Mouse (Mus musculus): Measurements from ENCODE around the gene Lgals4.

Lgals4 gene

DNA sequence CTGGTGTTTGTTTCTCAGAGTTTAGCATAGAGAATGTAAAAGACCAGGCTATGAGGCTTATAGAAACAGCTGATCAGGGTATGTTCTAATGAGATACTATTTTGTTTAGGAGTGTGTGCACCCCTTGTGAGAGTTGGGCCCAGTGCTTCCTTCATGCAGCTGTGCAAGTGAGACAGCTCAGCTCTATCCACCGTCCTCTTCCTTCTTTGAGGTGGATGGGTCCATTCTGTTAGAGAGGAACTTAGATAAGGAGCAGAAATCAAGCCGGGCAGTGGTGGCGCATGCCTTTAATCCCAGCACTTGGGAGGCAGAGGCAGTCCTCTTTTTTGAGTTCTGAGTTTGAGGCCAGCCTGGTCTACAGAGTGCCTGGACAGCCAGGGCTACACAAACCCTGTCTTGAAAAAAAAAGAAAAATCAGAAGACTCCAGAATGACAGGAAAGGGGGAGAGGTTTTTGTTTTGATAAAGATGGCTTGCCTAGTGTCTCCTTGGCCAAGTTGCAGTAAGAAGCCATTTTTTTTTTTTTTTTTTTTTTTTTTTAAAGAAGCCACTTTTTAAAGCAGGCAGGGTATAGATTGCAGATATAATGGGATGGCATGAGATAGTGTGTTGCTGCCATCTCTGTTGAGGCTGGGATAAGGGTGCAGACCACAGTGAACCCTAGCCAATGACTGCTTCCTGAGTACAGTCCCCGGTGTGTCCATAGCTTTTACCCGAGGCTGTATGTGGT, 19.2 kb upstream of the Lgals4 start:
- ChIA-PET POLR2A (interaction anchor here in 3 of 4 experiments (0.5 to 19.5 kb wide), 12 partner anchors 6 to 81 kb away, joined by 3 to 391 read pairs (median 6); partner anchors contain the start of genes Ech1 (in 2 of the 3) and Lgals4 (in 1 of the 3)), CTCF (interaction anchor here in 1 of 4 experiments (0.7 kb wide), 1 partner anchor 533 kb away, joined by 21 read pairs; no protein-coding TSS in a partner anchor)

DNA sequence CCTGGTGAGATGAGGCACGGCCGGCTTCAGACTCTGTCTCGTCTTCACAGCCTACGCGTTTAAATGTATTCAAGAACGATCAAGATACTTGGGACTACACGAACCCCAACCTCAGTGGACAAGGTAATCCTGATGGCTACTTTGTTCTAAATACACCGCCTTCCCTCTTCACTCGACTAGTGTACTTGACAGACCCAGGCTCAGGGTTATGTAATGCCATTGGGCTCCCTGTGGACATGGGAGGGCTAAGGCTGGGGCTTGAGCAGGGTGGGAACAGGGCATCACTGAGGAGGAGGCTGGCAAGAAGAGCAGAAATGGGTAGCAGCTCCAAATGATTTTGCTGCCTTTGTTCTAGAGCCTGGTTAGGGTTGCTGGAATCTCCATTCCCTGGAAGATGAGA, 18.4 kb upstream of the Lgals4 start:
- POLR2A ChIA-PET, result interaction anchor here in 3 of 4 experiments (0.9 to 19.5 kb wide), 15 partner anchors 6 to 477 kb away, joined by 3 to 391 read pairs (median 4); partner anchors contain the start of genes Ech1 (in 2 of the 3), Lgals4 (in 1 of the 3) and Supt5 (in 1 of the 3)
- CTCF ChIA-PET, result interaction anchor here in 2 of 4 experiments (0.7 to 1.5 kb wide), 3 partner anchors 19 to 532 kb away, joined by 3 to 21 read pairs (median 3); no protein-coding TSS in a partner anchor

DNA sequence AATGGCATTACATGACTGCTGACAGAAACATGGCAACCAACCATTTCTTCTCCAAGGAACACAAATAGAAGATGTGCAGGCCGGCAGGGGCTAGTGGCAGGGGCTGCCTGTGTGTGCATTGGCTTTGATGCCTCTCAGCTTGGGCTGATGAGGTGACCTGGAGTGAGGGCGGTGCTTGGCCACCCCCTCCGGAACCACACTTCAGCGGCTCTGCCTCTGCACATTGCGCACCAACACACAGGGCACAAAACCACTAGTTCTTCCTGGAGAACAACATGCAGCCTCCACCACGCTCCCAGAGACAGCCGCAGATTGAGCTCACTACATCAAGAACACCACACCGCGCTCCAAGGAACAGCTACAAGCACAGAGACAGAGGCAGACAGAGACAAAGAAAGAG, 17.5 kb upstream of the Lgals4 start:
- CTCF ChIA-PET, result interaction anchor here in 2 of 4 experiments (0.5 to 1.5 kb wide), 3 partner anchors 11 to 443 kb away, joined by 3 read pairs; no protein-coding TSS in a partner anchor
- POLR2A ChIA-PET, result interaction anchor here (0.5 to 19.5 kb wide), 20 partner anchors 9 to 478 kb away, joined by 3 to 391 read pairs (median 4); partner anchors contain the start of genes Ech1 (in 3 of the 4), Lgals4 (in 1 of the 4), Mrps12 (in 1 of the 4) and Sars2 (in 1 of the 4)

DNA sequence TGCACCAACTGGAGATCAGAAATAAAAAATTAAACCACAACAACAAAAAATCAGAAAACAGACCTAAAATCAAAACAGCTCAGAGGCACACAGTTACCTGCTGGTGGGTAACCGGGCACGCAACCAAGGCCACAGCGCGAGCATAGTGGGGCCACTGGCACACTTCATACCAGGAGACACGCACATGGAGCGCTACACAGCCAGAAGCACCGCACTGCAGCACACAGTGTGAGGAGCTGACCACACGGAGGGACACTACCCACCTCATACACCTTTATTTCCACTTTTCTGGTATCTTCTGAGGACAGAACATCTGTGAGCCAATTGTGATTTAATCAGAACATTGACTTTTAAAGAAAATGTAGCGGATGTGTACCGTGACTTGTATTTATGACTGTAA, 16.7 kb upstream of the Lgals4 start:
- CTCF ChIA-PET, result interaction anchor here (0.5 to 1.5 kb wide), 5 partner anchors 21 to 471 kb away, joined by 3 to 6 read pairs (median 4); partner anchors contain the start of genes Eif3k (in 1 of the 4) and Map4k1 (in 1 of the 4)
- POLR2A ChIA-PET, result interaction anchor here (0.5 to 19.5 kb wide), 21 partner anchors 6 to 421 kb away, joined by 3 to 391 read pairs (median 4); partner anchors contain the start of genes Ech1 (in 2 of the 4), Hnrnpl (in 2 of the 4), Mrps12 (in 2 of the 4) and Sars2 (in 2 of the 4)

DNA sequence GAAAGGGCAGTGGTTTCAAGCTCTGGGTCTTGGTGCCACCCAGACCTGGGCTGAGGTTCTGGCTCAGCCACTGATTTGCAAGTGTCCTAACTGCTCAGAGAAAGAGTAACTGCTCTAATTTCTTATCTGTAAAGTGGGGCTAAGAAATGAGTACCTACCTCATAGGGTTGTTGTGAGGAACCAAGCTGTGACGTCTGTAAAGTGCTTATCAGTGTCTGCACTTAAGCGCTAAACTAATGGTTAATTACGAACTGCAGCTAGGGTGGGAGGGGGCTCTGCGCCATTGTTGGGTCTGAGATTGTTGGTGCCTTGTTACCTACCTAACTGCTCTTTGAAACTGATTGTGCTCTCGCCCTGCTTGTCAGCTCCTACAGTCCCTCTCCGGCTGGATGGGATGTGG, 16.1 kb upstream of the Lgals4 start:
- POLR2A ChIA-PET, result interaction anchor here (0.6 to 19.5 kb wide), 25 partner anchors 7 to 420 kb away, joined by 3 to 391 read pairs (median 4); partner anchors contain the start of genes Hnrnpl (in 3 of the 4), Ech1 (in 2 of the 4), Sirt2 (in 2 of the 4) and Lgals4 (in 1 of the 4)

DNA sequence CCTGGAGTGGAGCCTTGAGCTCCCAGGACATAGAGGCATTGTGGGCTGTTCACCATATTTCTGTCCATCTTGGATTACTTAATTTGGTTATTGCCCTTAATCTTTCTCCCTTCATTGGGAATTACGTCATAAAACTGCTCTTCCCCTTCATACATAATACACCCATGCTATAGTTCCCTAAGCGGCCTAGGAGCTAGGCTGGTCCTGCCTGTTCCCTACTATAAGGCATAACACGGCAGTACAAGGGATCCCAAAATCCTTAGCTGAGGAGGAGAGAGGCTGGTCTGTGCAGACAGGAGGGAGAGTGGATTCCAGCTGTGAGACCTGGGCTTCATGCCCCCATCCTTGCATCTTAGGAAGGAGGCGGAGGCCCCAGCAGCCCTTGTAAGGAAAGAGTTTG, 15.7 kb upstream of the Lgals4 start:
- POLR2A ChIA-PET, result interaction anchor here (0.7 to 19.5 kb wide), 25 partner anchors 8 to 77 kb away, joined by 3 to 391 read pairs (median 4); partner anchors contain the start of genes Hnrnpl (in 3 of the 4), Ech1 (in 2 of the 4), Mrps12 (in 2 of the 4) and Sars2 (in 2 of the 4)
- CTCF ChIA-PET, result interaction anchor here in 2 of 4 experiments (1.0 to 1.7 kb wide), 3 partner anchors 21 to 49 kb away, joined by 4 to 5 read pairs (median 4); no protein-coding TSS in a partner anchor

More for the DNA sequence above, 16.1 kb upstream of the Lgals4 start:
- CTCF ChIA-PET, result interaction anchor here in 3 of 4 experiments (0.5 to 1.7 kb wide), 4 partner anchors 20 to 164 kb away, joined by 4 to 6 read pairs (median 4); partner anchors contain the start of genes Eif3k (in 1 of the 3) and Map4k1 (in 1 of the 3)

DNA sequence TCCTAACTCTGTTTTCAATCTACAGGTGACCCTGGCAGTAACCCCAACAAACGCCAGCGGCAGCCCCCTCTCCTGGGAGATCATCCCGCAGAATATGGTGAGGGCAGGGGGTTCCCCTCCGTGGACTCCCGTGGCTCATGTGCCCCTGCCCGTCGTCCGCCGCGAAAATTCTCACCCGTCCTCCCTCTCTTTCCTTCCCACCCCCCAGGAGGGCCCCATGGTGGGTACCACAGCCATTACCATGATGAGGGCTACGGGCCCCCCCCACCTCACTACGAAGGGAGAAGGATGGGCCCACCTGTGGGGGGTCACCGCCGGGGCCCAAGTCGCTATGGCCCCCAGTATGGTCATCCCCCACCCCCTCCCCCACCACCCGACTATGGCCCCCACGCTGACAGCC, 15.2 kb upstream of the Lgals4 start:
- POLR2A ChIA-PET, result interaction anchor here (0.7 to 19.5 kb wide), 25 partner anchors 8 to 77 kb away, joined by 3 to 391 read pairs (median 4); partner anchors contain the start of genes Hnrnpl (in 3 of the 4), Mrps12 (in 2 of the 4), Sars2 (in 2 of the 4) and Capn12 (in 1 of the 4)

DNA sequence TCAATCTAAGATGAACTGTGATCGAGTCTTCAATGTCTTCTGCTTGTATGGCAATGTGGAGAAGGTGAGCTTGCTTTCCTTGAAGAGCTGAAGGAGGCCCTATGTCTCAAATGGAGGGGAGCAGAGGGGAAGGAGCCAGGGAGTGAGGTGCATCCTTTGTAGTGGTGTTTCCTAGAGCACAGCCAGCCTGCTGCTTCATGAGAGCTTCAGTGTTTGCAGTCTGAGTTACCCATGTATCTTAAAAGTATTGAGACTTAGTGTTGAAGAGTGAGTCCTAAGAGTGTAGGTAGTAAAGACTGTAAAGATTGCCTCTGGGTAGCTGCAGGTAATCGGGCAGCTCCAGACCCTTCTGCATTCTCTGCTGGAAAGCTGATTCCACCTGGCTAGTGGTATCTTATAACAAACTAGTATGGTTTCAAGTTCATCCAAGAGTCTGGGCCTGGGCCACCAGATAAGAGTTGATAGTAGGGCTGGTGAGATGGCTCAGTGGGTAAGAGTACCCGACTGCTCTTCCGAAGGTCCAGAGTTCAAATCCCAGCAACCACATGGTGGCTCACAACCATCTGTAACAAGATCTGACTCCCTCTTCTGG, 14.7 kb upstream of the Lgals4 start:
- ChIA-PET CTCF (interaction anchor here in 2 of 4 experiments (0.5 to 1.7 kb wide), 2 partner anchors 22 to 98 kb away, joined by 3 to 5 read pairs; no protein-coding TSS in a partner anchor), POLR2A (interaction anchor here (0.5 to 19.5 kb wide), 19 partner anchors 9 to 77 kb away, joined by 3 to 391 read pairs (median 7); partner anchors contain the start of genes Hnrnpl (in 3 of the 4), Capn12 (in 1 of the 4), Ech1 (in 1 of the 4) and Lgals4 (in 1 of the 4))

More for the DNA sequence above, 15.2 kb upstream of the Lgals4 start:
- CTCF ChIA-PET, result interaction anchor here in 2 of 4 experiments (0.5 to 1.7 kb wide), 4 partner anchors 21 to 99 kb away, joined by 3 to 5 read pairs (median 4); no protein-coding TSS in a partner anchor

DNA sequence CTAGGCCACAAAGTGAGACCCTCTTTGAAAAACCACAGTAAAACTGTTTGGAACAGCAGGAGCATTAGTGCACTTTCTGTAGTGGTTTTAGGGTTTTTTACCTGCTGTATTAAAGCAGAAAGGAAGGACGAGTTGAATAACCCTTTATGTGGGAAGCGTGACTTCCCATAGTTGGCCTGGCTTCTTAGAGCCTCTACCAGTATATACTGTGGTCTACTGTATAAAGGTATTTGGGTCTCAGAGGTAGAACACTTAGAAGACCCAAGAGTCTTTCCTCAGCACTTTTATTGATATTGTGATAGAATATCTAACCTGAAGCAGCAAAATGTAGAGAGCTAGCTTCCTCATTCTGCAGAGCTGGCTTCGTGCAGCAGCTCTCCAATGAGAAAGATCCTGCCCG, 14.1 kb upstream of the Lgals4 start:
- ChIA-PET POLR2A (interaction anchor here in 3 of 4 experiments (0.5 to 19.5 kb wide), 21 partner anchors 9 to 61 kb away, joined by 3 to 391 read pairs (median 6); partner anchors contain the start of genes Hnrnpl (in 3 of the 3), Capn12 (in 1 of the 3), Ech1 (in 1 of the 3) and Lgals4 (in 1 of the 3)), CTCF (no interaction called here)

DNA sequence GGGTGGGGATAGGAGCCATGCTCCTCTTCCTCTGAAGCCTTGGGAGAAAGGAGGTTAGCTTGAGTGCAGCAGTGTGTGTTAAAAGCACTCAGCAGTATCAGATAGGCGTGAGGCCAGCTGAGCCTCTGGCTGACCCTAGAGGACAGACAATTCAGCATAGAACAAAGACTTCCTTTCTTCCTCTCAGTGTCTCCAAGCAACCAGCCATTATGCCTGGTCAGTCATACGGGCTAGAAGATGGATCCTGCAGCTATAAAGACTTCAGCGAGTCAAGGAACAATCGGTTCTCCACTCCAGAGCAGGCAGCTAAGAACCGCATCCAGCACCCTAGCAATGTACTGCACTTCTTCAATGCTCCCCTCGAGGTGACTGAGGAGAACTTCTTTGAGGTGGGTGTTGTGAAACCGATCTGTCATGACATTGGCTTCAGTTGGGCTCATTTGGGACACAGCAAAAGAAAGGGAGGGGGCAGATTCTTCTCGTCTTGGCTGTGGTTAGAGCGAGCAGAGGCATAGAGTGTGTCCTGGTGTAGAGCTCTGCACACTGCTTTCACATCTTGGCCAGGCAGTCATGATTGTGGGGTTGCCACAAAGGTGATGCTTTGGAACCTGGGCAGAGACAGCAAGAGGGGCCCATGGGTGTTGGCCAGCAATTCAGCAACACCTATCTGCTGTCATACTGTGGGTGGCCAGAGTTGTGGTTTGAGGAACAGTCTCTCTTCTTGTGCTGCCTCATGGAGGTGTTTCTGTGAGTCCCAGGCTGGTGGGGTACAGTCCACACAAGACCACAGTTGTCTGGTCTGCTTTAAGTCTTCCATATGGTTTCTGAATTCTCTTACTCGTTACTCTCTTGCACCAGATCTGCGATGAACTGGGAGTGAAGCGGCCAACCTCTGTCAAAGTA, 13.0 kb upstream of the Lgals4 start:
- POLR2A ChIA-PET, result interaction anchor here (0.8 to 19.5 kb wide), 29 partner anchors 8 to 70 kb away, joined by 3 to 391 read pairs (median 4); partner anchors contain the start of genes Hnrnpl (in 3 of the 4), Capn12 (in 1 of the 4), Ech1 (in 1 of the 4) and Lgals4 (in 1 of the 4)
- CTCF ChIA-PET, result interaction anchor here in 2 of 4 experiments (0.6 to 1.6 kb wide), 3 partner anchors 10 to 23 kb away, joined by 3 to 7 read pairs (median 3); no protein-coding TSS in a partner anchor

DNA sequence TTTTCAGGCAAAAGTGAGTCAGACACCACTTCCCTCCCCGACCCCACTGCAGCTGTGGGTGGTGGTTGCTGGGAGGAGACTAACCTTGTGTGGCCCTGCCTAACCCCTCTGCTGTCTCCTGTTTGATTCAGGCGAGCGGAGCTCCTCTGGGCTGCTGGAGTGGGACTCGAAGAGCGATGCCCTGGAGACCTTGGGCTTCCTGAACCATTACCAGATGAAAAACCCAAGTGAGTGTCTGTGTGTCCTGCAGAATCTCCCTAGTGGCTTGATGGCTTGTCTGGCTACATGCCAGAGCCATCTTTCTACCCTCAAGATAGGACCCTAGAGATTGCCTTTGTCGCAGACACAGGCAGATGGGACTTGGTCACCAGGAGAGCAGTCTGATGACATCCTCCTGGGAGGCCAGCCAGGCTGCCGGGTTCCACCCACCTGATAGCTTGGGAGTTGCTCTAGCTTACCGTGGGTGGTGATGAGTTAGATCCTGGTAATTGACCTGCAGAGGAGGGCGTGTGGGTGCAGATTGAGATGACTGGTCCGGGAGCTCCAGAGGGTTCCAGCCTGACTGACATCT, 12.3 kb upstream of the Lgals4 start:
- ChIA-PET CTCF (interaction anchor here in 2 of 4 experiments (0.6 to 1.6 kb wide), 3 partner anchors 11 to 23 kb away, joined by 3 to 7 read pairs (median 3); no protein-coding TSS in a partner anchor), POLR2A (interaction anchor here (0.8 to 19.5 kb wide), 23 partner anchors 9 to 69 kb away, joined by 3 to 391 read pairs (median 4); partner anchors contain the start of genes Hnrnpl (in 3 of the 4), Ech1 (in 1 of the 4), Lgals4 (in 1 of the 4) and Sirt2 (in 1 of the 4))

DNA sequence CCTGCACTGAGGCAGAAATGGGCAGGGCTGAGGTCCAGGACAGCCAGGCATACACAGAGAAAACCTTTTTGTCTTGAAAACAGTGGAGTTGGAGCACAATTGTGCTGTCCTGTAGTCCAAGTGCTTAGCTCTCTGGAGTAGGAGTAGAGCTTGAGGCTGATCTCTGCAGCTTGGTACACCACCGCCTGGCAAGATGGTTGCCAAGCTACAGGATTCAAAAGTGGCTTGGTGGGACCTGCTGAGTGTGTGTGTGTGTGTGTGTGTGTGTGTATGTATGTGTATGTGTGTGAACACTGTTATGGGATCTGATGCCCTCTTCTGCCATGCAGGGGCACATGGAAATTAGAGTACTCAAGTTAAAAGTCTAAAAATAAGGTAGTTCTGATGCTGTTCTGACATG, 11.1 kb upstream of the Lgals4 start:
- ChIA-PET CTCF (no interaction called here), POLR2A (interaction anchor here (0.6 to 19.5 kb wide), 17 partner anchors 8 to 524 kb away, joined by 3 to 391 read pairs (median 5); partner anchors contain the start of genes Hnrnpl (in 3 of the 4), Ech1 (in 1 of the 4), Eif3k (in 1 of the 4) and Lgals4 (in 1 of the 4))

DNA sequence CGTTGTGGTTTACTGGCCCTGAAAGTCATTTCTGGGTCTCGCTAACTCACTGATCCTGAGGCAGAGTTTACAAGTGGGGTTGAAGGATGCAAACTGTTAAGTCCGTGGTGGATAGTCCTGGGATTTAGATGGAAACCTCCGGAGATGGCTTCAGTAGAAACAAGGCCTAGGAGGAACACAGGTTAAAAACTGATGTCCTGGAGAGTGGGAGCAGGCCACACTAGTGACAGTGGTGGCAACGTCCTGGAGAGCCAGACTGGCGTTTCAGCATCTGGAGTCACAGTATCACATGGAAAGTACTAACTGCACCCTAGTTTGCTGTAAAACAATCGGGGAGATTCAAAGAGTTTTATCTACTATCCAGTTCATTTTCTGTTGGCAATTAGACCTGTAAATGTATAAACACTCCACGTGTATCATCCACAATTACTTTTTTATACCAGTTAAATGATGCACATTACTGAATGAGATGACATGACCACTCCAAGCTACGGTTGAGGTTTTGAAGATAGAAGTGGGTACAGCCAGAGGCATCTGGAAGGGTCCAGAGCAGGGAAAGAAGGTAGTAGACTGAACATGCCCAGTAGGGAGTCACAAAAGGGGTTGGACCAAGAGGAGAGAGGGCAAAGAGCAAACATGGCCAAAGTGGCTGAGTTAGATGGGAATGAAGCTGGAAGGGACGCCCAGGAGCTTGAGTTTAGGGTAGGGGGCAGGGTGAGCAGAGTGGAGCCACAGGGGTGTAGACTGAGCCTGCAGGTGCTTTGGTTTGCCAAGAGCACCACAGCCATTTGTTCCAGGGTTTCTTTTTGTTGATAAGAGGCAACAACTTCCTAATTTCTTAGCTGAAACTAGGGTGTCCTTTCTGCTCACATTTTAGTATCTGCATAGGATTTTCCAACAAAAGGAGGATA, 10.4 kb upstream of the Lgals4 start:
- ChIA-PET CTCF (interaction anchor here (0.6 to 1.0 kb wide), 6 partner anchors 10 to 1374 kb away, joined by 3 to 16 read pairs (median 3); no protein-coding TSS in a partner anchor), POLR2A (interaction anchor here (0.6 to 19.5 kb wide), 26 partner anchors 8 to 467 kb away, joined by 3 to 391 read pairs (median 4); partner anchors contain the start of genes Hnrnpl (in 3 of the 4), Sirt2 (in 2 of the 4), Ech1 (in 1 of the 4) and Eif3k (in 1 of the 4))

DNA sequence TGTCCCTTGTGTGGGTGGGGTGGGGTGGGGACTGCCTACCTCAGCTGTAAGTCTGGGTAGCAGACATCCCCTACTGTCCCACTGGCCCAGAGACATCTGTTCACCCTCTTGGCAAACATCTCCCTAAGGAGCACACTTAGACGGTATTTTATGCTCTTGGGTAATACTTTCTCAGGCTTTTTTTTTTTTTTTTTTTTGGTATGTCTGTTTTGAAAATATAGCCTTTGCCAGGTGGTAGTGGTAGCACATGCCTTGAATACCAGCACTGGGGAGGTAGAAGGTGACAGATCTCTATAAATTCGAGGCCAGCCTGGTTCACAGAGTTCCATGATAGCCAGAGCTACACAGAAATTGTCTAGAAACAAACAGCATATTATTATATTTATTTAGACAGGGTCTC, 9.7 kb upstream of the Lgals4 start:
- CTCF ChIA-PET, result interaction anchor here (0.6 to 1.0 kb wide), 5 partner anchors 11 to 1374 kb away, joined by 3 to 16 read pairs (median 3); no protein-coding TSS in a partner anchor
- POLR2A ChIA-PET, result interaction anchor here (0.7 to 19.5 kb wide), 23 partner anchors 9 to 468 kb away, joined by 3 to 391 read pairs (median 4); partner anchors contain the start of genes Hnrnpl (in 3 of the 4), Sirt2 (in 2 of the 4), Ech1 (in 1 of the 4) and Lgals4 (in 1 of the 4)

Measured in embryonic stem cell, embryonic (primary cell).